Mouse (Mus musculus) CH12.LX (cell line): ENCODE data around the gene Sf3b6.

Source experiments
- CHD1 ChIP-seq: IDR thresholded peaks from 2 replicates; pipeline ENCODE4 v1.6.1; 2012; ENCODE audit warnings: low read depth, low read length, improper control_type of control experiment, inconsistent platforms
- MEF2A ChIP-seq: IDR thresholded peaks from 2 replicates; pipeline ENCODE4 v1.6.1; 2014; ENCODE audit warnings: low read depth, mild to moderate bottlenecking, inconsistent platforms, low read length, improper control_type of control experiment, borderline replicate concordance

- TF ChIP-seq MEF2A (no peak), CHD1 (no peak)
These were observed 5.6 kb upstream of the Sf3b6 start for GRCm38 (mm10) chr12:4811705-4812104.
